Mouse (Mus musculus): ENCODE measurements around the gene Mrpl27. TPM values are rescaled to one million over a fixed set of nuclear protein-coding genes. Genes with fewer than 3 reads are reported as not detected.

Gene Mrpl27
- polyA plus RNA-seq, 1 experiment from 2014 or later = 141 TPM

Other genes starting within 250 kb of the Mrpl27 start
- gene Cacna1g, start 179.6 kb upstream of the Mrpl27 start, polyA plus RNA-seq (2015; fragmentation: Nextera tagmentation; extraction: Ambion mirVana) = 10.2 and 10.3 TPM in 2 replicates
- 0.19 and 0.37 TPM in 2 replicates for gene Spata20, start 167.6 kb upstream of the Mrpl27 start, polyA plus RNA-seq (2015; fragmentation: Nextera tagmentation; extraction: Ambion mirVana)
- gene Epn3, start 153.8 kb upstream of the Mrpl27 start, polyA plus RNA-seq (2015; fragmentation: Nextera tagmentation; extraction: Ambion mirVana) = 23.4 and 28.2 TPM in 2 replicates
- 4.3 and 5.1 TPM in 2 replicates for gene Mycbpap, start 132.0 kb upstream of the Mrpl27 start, polyA plus RNA-seq (2015; fragmentation: Nextera tagmentation; extraction: Ambion mirVana)
- 4.3 and 6.1 TPM in 2 replicates for gene Rsad1, start 104.5 kb upstream of the Mrpl27 start, polyA plus RNA-seq (2015; fragmentation: Nextera tagmentation; extraction: Ambion mirVana)
- 0.58 and 0.64 TPM in 2 replicates for gene Chad, start 88.7 kb upstream of the Mrpl27 start, polyA plus RNA-seq (2015; fragmentation: Nextera tagmentation; extraction: Ambion mirVana)
- gene Acsf2, start 51.9 kb upstream of the Mrpl27 start, polyA plus RNA-seq (2015; fragmentation: Nextera tagmentation; extraction: Ambion mirVana) = 7.9 and 9.1 TPM in 2 replicates
- 211 and 218 TPM in 2 replicates for gene Lrrc59, start 24.0 kb upstream of the Mrpl27 start, polyA plus RNA-seq (2015; fragmentation: Nextera tagmentation; extraction: Ambion mirVana)
- 27.8 and 28.4 TPM in 2 replicates for gene Eme1, start 197 bp downstream of the Mrpl27 start, polyA plus RNA-seq (2015; fragmentation: Nextera tagmentation; extraction: Ambion mirVana)
- gene Xylt2, start 23.7 kb downstream of the Mrpl27 start, polyA plus RNA-seq (2015; fragmentation: Nextera tagmentation; extraction: Ambion mirVana) = 20.2 and 22.9 TPM in 2 replicates
- gene Gm11541, start 50.7 kb downstream of the Mrpl27 start, polyA plus RNA-seq (2015; fragmentation: Nextera tagmentation; extraction: Ambion mirVana) = 0.91 and 1.2 TPM in 2 replicates
- 0.39 and 0.40 TPM in 2 replicates for gene Cdc34b, start 88.0 kb downstream of the Mrpl27 start, polyA plus RNA-seq (2015; fragmentation: Nextera tagmentation; extraction: Ambion mirVana)
- gene Tmem92, start 128.9 kb downstream of the Mrpl27 start, polyA plus RNA-seq (2015; fragmentation: Nextera tagmentation; extraction: Ambion mirVana) = not detected in 2 replicates